Mouse (Mus musculus) 3134 (cell line): ENCODE data around the gene Ccdc90b.

Source experiments
- DNase-seq: peaks from one replicate; pipeline ENCODE4 v3.0.0-alpha.2; 2011; ENCODE audit warnings: low spot score; ENCODE audit not compliant: insufficient read length; ENCODE audit errors: extremely low read depth

Ccdc90b gene

DNA sequence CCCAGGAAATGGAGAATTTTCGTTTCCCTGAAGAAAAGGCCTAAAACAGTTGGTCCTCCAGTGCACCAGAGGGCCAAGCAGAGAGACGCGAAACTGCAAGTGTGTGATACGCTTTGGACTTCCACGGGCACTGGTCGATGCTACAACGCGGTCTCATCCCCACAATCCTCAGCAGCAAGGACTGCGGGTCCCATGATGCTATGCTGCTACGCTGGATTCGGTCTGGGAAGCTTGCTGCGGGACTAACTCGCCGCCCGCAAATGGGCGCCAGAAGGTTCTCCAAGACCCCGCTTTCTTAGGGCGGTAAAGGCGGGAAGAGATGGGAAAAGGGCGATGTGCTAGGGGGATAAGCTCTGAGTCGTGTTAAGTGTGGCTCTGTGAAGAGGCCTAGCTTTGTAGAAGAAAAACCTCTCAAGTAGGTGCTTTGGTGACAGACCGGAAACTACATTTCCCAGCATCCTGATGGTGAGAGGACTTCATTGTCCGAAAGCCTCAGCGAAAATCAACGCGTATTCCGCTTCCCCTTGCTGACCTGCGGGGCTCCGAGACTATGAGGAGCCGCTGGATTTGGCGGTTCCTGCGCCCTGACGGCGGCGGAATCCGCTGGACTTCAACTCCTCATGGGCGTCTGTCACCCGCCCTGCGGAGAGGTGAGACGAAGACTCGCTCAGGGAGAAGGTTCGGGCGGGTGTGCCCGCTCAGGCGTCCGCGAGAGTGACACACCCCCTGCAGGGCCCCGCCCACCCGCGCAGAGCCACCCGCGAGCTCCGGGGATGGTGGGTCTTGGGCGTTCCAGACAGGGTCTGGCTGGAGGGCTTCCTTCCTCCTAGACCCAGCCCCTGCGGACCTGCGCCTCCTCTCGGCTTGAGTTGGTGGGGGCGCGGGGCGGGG, at the start of gene Ccdc90b:
TSS of gene Ccdc90b (plus strand) at position 164 of the 891 bp plus-strand sequence.
- DNase-seq, result peak; percentile 76

DNA sequence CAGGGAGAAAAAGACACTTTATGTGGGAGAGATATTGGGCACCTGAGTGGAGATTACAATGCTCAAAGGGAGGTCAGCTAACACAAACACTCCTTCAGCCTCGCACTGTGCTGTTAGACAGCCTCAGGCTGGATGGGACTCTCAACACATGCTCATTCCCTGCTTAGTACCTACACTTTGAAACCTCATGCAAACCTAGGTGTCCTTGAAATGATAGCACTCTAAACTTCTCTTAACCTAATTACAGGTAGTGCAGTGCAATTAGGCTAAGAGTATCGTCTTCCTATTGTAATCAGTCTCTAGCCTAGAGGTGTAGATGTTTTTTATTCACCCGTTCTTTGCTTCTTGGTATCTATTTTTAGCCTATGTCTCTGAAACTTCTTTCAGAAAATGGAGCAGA, 40.6 kb upstream of the Ccdc90b start:
- no peak for DNase-seq

GRCm38 (mm10) chr7:92520820-92521219, 40.1 kb upstream of the Ccdc90b start:
- DNase-seq, result no peak

DNA sequence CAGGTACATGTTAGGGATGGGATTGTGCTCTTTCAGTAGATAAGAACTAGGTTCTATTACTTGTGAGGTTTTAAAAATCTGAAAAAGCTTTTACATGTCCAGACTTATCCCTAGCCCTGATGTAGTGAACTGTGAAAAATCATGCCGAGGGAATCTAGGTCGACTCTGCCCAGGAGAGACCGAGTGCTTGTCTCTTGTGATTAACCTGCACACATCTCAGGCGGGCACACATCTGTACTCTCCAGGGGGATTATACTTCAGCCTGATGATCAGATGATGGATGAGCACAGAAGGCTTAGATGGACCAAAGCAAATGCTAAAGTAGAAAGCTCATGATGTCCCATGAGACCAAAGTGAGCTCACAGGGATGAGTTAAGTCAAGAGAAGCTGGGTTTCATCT, 31.7 kb upstream of the Ccdc90b start:
- DNase-seq, result no peak

DNA sequence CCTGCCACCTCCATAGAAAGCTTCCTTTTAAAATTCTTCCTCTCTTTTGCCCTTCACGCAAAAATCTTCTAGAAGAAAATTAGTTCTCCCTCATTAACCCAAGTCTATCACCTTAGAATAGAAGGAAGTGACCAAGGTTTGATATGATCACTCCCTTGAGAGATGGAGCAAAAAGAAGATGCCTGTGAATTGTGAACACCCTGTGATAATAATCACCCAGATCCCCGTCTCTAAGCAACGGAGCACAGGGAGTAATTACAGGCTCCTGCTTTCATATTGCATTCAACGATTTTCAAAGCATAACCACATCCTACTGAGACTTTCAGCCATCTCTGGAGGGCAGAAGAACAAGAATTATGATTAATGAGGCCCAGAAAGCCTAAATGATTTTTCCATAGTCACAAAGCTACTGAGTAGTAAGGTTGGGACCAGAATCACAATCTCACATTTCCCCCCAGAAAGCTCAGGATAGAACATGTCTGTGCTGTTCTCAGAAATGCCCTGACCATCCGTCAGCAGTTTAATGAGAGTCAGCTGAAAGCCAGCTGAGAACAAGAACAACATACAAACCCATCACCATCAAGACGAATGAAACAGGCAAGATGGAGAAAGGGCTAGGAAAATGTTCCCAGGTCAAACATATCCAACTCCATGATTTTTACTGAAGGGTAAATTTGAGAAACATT, 28.5 kb upstream of the Ccdc90b start:
- DNase-seq, result no peak

DNA sequence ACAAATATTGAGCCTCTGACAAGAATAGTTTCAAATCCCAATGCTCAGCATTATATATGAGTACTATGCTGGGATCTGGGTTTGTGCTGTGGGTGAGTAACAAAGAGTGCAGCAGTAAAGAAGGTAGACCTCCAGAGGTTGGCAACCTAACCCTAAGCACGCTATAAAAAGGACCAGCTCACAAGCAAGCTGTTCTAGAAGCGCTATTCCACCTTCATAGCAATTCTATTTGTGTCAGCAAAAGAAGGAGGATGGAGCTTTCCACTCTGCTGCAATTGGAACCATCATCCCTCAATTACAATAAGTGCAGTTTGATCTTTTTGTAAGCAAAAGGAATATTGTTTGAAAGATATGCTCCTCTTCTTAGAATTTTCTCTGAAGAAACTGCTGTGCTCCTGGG, 14.2 kb upstream of the Ccdc90b start:
- DNase-seq, result no peak

DNA sequence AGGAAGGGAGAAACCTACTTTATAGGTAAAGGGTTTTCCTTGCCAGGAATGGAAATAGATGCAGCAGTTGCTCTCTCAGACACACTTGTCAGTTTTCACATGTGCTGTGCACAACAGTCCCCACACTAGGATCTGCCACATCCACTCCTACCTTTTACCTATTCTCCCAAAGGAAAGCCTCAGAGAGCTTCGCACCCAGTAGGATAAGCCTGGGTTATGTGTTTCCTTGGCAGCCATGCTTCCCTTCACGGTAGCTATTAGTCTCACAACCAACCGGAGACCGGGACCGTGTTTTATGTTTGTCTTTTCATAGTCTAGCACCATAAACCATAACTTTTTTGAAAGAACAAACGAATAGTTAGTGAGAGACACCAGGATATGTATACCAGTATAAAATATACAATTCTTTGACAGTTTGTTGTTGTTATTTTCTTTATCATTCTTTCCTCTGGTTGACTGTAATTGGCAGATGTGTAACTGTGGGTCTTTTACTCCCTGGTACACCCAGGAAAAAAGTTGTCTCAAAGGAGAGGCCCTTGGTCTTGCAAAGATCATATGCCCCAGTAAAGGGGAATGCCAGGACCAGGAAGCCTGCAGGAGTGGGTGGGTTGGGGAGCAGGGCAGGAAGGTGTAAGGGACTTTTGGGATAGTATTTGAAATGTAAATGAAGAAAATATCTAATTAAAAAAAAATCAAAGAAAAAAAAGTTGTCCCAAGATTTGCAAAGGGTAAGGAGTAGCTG, 10.5 kb upstream of the Ccdc90b start:
- no peak for DNase-seq

GRCm38 (mm10) chr7:92550990-92551392, 10.0 kb upstream of the Ccdc90b start:
- DNase-seq, result no peak

DNA sequence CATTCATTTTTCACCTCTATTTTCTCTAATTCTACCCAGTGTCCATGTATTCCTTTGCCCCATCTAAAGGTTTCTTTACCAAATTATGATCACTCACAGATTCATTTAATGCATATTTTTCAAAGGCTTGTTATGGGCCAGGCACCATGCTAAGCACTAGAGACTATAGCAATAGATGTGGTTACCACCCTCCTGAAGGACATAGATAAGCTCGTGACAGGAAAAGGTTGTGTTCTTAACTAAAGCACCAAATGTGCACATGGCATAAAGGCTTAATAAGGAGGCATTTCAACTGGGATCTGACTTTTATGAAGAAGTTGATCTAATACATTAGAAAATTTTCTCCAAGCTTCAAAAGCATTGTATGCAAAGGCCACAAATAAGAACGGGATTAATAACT, 2.2 kb upstream of the Ccdc90b start:
- no peak for DNase-seq

DNA sequence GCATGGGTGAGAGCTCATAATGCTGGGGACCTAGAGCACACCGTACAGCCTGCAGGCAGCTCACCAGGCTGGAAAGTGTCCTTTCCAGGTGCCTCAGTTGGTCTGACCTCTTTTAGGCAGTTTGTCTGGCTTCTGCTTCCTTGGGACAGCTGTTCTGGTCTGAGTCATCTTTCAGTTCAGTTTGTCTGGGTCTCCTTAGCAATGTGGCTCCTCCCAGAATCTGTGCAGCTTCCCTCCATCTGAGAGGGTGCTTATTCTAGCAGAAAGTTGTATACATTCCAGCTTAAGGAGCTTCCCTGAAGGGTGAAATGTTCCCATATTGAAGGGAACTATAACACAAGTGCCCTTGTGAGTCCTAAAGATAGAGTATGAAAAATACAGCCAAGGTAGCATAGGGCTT, 5.8 kb downstream of the Ccdc90b start:
- DNase-seq, result no peak

DNA sequence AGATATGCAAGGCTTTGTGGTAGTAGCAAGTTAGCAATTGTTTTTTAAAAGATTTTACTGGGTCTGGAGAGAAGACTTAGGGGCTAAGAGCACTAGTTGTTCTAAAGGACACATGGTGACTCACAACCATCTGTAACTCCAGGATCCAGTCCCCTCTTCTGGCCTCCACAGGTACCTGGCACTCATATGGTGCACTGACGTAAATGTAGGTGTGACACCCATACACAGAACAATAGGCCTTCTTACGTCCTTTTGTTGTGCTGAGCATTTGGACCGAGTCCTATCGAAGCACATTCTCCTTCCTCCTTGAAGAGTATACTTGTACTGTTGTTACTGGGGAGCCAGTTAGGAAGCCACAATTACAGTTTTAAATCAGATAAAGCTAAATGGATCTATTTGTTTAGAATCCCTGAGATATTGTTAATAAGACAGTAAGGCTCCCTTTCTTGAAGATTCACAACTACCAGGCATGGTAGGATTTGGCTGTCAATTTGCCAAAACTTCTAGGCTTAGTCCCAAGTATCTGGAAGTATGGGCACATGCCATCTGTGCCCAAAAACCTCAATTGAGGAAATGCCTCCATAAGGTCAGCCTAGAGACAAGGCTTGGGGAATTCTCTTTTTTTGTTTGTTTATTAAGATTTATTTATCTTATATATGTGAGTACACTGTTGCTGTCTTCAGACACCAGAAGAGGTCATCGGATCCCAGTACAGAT, 19.7 kb downstream of the Ccdc90b start:
- no peak for DNase-seq

DNA sequence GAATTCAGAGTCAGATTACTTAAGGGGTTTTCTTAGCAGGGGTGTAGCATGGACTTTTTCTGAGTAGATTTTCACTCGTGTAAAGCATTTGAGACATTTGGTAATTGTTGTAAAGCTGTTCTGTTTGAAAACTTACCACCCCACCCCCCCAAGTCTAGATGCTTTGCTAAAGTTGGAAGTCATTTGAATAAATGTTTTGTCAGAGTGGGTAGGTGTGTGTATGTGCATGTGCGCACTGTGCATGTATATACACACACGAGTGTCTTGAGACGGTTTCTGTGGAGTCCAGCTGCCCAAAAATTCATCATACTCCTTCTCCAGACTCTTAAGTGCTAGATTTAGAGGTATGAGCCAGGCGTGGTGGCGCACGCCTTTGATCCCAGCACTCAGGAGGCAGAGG, 22.6 kb downstream of the Ccdc90b start:
- no peak for DNase-seq

- DNase-seq, result no peak
Measured at GRCm38 (mm10) chr7:92589986-92590385, 29.0 kb downstream of the Ccdc90b start.

GRCm38 (mm10) chr7:92590842-92591241, 29.9 kb downstream of the Ccdc90b start:
- DNase-seq, result no peak

DNA sequence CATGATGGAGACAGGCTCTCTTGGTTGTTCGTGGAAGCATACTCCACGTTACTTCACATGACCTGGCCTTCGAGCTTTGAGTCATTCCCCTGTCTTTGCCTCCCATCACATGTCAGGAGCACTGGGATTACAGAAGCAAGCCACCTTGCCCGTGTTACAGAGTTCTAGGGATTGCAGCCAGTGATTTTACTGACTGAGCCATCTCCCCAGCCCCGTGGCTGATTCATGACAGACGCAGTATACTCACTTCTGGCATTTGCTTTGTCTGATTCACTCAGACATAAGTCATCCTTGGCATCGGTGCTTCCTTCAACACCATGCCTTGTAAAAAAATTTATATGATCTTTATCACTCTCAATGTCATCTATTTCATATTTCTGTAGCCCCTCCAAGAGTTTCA, 44.0 kb downstream of the Ccdc90b start:
- peak; percentile 19 for DNase-seq

GRCm38 (mm10) chr7:92610830-92611229, 49.9 kb downstream of the Ccdc90b start:
- DNase-seq, result no peak

DNA sequence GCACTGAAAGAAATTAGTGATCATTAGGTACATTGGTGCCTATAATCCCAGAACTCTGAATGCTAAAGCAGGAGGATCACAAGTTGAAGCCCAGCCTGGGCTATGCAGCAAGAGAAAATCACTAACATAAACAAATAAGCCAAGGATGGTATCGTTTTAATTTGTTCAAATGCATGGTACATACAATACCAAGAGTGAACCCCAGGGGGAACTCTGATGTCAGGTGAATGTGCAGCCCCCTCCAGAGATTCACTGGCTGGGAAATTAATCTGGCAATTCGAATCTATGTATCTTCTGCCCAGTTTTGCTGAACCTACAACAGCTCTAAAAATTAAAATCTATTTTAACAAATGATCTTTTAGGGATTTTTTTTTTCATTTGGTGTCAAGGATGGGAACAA, 63.5 kb downstream of the Ccdc90b start:
- DNase-seq, result no peak

DNA sequence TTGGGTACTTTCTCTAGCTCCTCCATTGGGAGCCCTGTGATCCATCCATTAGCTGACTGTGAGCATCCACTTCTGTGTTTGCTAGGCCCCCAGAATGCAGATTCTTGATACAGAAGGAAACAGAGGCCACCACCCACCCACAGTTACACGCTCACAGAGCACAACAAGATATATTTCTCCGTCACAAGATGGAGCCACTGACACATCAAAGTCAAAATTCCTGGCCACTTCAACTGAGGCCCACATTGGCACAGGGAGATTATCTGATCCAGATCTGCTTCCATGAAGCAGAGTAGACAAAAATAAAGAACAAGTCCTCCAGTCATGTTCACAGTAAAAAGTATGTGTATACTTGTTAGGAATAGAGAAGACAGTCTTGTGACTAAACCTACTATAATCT, 69.2 kb downstream of the Ccdc90b start:
- no peak for DNase-seq
